Mouse (Mus musculus) retina, postnatal 1 day (tissue): ENCODE measurements at regions not wholly inside any gene's neighbourhood (a gene's known extent, or its start where the extent isn't known, plus 50 kb on each side); places are given as distances from the start of the nearest gene placed in this dataset.
"Not testable (repeated sequence)": the region's sequence is repeated elsewhere in the genome, so short reads cannot be mapped to it uniquely, and the experiment has no call there.

Experiments used
- DNase-seq: peaks from one replicate; pipeline ENCODE4 v3.0.0-alpha.2; 2012

- no peak for DNase-seq
These were observed 454.7 kb upstream of the Slc5a7 start for GRCm38 (mm10) chr17:54753396-54753994.

GRCm38 (mm10) chr17:54752917-54753316, 454.1 kb upstream of the Slc5a7 start:
- no peak for DNase-seq

GRCm38 (mm10) chr17:54735836-54736235, 437.0 kb upstream of the Slc5a7 start:
- DNase-seq: no peak

GRCm38 (mm10) chr17:54727660-54728059, 428.8 kb upstream of the Slc5a7 start:
- no peak for DNase-seq

- DNase-seq: no peak
These were observed 427.9 kb upstream of the Slc5a7 start for GRCm38 (mm10) chr17:54726693-54727092.

GRCm38 (mm10) chr17:54713026-54713425, 414.2 kb upstream of the Slc5a7 start:
- DNase-seq: no peak

- not testable (repeated sequence) for DNase-seq
These were observed 409.0 kb upstream of the Slc5a7 start for GRCm38 (mm10) chr17:54707811-54708210.

- DNase-seq: no peak
These were observed 402.7 kb upstream of the Slc5a7 start for GRCm38 (mm10) chr17:54701346-54702108.

- no peak for DNase-seq
These were observed 395.8 kb upstream of the Slc5a7 start for GRCm38 (mm10) chr17:54694637-54695036.

- peak; percentile 3 for DNase-seq
These were observed 386.6 kb upstream of the Slc5a7 start for GRCm38 (mm10) chr17:54685143-54686040.

- no peak for DNase-seq
These were observed 379.3 kb upstream of the Slc5a7 start for GRCm38 (mm10) chr17:54678111-54678510.

GRCm38 (mm10) chr17:54669499-54669898, 370.7 kb upstream of the Slc5a7 start:
- no peak for DNase-seq

- peak; percentile 45 for DNase-seq
These were observed 363.9 kb upstream of the Slc5a7 start for GRCm38 (mm10) chr17:54662558-54663245.

- peak; percentile 20 for DNase-seq
These were observed 357.7 kb upstream of the Slc5a7 start for GRCm38 (mm10) chr17:54656553-54656952.
